Mouse (Mus musculus) liver (tissue): ENCODE measurements at regions not wholly inside any gene's neighbourhood (a gene's known extent, or its start where the extent isn't known, plus 50 kb on each side); places are given as distances from the start of the nearest gene placed in this dataset.
A peak's percentile ranks its signal among the peaks of the same experiment; 100 is the strongest.

Source experiments
- DNase-seq: peaks from one replicate; pipeline ENCODE4 v3.0.0-alpha.2; 2020; ENCODE audit warnings: mixed read lengths

- no peak for DNase-seq
These were observed 88.8 kb downstream of the Bms1 start for GRCm38 (mm10) chr6:118330496-118330895.

- DNase-seq: peak; percentile 41
These were observed 91.8 kb downstream of the Bms1 start for GRCm38 (mm10) chr6:118327458-118327857.

- DNase-seq: no peak
These were observed 93.6 kb downstream of the Bms1 start for GRCm38 (mm10) chr6:118325681-118326080.

GRCm38 (mm10) chr6:118324559-118324958, 94.7 kb downstream of the Bms1 start:
- DNase-seq: no peak

- no peak for DNase-seq
These were observed 96.2 kb downstream of the Bms1 start for GRCm38 (mm10) chr6:118323052-118323451.

- DNase-seq: no peak
These were observed 96.6 kb downstream of the Bms1 start for GRCm38 (mm10) chr6:118322631-118323030.

- DNase-seq: no peak
These were observed 97.2 kb downstream of the Bms1 start for GRCm38 (mm10) chr6:118322061-118322460.

- DNase-seq: no peak
These were observed 99.2 kb downstream of the Bms1 start for GRCm38 (mm10) chr6:118320021-118320525.

GRCm38 (mm10) chr6:118315881-118316280, 103.4 kb downstream of the Bms1 start:
- DNase-seq: no peak

GRCm38 (mm10) chr6:118314941-118315687, 104.2 kb downstream of the Bms1 start:
- DNase-seq: no peak

GRCm38 (mm10) chr6:118311081-118311480, 108.2 kb downstream of the Bms1 start:
- no peak for DNase-seq

- DNase-seq: no peak
These were observed 109.4 kb downstream of the Bms1 start for GRCm38 (mm10) chr6:118309923-118310322.

- DNase-seq: no peak
These were observed 110.7 kb downstream of the Bms1 start for GRCm38 (mm10) chr6:118308586-118308985.

GRCm38 (mm10) chr6:118307481-118307880, 110.0 kb upstream of the Ret start:
- no peak for DNase-seq

- no peak for DNase-seq
These were observed 107.7 kb upstream of the Ret start for GRCm38 (mm10) chr6:118305209-118305608.

GRCm38 (mm10) chr6:118302783-118303350, 105.3 kb upstream of the Ret start:
- no peak for DNase-seq

- DNase-seq: no peak
These were observed 104.6 kb upstream of the Ret start for GRCm38 (mm10) chr6:118301880-118302782.

- no peak for DNase-seq
These were observed 103.3 kb upstream of the Ret start for GRCm38 (mm10) chr6:118300781-118301180.

- no peak for DNase-seq
These were observed 100.1 kb upstream of the Ret start for GRCm38 (mm10) chr6:118297576-118297975.

- no peak for DNase-seq
These were observed 96.5 kb upstream of the Ret start for GRCm38 (mm10) chr6:118293986-118294385.

GRCm38 (mm10) chr6:118292928-118293327, 95.4 kb upstream of the Ret start:
- DNase-seq: no peak

GRCm38 (mm10) chr6:118292272-118292671, 94.8 kb upstream of the Ret start:
- no peak for DNase-seq

- DNase-seq: no peak
These were observed 93.9 kb upstream of the Ret start for GRCm38 (mm10) chr6:118291426-118291825.
